Mouse (Mus musculus): ENCODE data around the gene Rgs3.

DNA sequence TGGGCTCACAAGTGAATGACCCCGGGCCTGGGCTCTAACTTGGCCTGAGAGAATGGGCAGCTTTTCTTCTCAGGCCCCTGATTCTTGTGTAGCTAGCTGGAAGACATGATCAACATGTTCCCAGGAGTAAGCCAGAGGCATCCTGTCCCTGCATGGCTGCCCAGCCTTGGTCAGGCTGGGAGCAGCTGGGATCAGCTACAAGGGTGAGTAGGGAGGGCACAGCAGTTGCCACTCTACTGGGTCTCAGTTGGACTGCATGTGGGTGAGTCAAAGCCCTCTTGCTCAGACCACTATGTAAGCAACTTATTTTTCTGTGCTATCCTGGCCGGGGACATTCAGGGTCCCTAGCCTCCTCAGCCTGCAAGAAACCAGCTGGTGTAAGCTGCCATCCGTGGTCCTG, 146.1 kb downstream of the Rgs3 start:
- no peak for TF ChIP-seq POLR2A (IDR thresholded peaks at IDR 0.05; ENCODE audit: low read depth, low read length)
- no peak for TF ChIP-seq CTCF (IDR thresholded peaks at IDR 0.05; ENCODE audit: borderline replicate concordance, insufficient read depth, low read length)
